Mouse (Mus musculus): Measurements from ENCODE around the gene Kmt2d.

The Kmt2d gene

DNA sequence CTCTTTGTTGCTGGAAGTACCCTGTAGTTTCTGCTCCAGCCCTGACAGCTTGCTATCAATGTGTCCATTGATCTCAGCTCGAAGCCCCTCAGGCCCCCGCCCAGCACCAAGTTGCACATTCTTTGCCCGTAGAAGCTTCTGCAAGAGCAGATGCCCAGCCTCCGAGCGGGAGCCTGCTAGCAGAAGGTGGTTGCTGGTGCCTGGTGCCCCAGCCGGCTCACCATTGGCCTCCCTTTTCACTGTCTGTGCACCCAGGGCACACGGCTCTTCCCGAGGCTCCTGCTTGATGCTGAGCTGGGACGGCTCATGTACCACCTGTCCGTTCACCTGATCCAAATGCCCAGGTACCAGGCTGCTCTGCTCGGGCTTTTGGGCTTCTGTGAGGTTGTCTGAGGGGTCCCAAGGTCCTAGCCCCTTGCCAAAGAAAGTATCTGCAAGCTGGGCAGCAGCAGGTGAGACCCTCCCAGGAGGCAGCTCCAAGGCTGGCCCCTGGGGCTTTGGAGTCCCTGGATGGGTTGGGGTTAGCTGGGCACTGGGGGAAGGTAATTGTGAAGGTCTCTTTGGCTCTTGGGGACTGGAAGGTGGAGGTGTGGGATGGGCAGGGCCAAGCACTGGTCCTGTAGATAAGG is 27.3 kb downstream of the Kmt2d start:
- Histone ChIP-seq H3K36me3 (ENCODE audit: insufficient read depth, low read length) (peaks cover 100% of the 10 kb centered on the region), H3K4me3 (replicated peaks; ENCODE audit: low read length) (no peak overlapping the region), H3K9me3 (ENCODE audit: low read length) (no peaks in the 10 kb centered on the region), H3K4me1 (replicated peaks; ENCODE audit: low read depth, low read length) (peaks cover 49% of the 10 kb centered on the region), H3K27me3 (ENCODE audit: insufficient read depth, low read length) (no peaks in the 10 kb centered on the region)
- TF ChIP-seq POU5F1 (IDR thresholded peaks at IDR 0.05; ENCODE audit: borderline replicate concordance, low read length) (no peak), NANOG (IDR thresholded peaks at IDR 0.05; ENCODE audit: borderline replicate concordance, low read length) (no peak), CTCF (conservative IDR thresholded peaks at IDR 0.05; ENCODE audit: low read length) (no peak)

DNA sequence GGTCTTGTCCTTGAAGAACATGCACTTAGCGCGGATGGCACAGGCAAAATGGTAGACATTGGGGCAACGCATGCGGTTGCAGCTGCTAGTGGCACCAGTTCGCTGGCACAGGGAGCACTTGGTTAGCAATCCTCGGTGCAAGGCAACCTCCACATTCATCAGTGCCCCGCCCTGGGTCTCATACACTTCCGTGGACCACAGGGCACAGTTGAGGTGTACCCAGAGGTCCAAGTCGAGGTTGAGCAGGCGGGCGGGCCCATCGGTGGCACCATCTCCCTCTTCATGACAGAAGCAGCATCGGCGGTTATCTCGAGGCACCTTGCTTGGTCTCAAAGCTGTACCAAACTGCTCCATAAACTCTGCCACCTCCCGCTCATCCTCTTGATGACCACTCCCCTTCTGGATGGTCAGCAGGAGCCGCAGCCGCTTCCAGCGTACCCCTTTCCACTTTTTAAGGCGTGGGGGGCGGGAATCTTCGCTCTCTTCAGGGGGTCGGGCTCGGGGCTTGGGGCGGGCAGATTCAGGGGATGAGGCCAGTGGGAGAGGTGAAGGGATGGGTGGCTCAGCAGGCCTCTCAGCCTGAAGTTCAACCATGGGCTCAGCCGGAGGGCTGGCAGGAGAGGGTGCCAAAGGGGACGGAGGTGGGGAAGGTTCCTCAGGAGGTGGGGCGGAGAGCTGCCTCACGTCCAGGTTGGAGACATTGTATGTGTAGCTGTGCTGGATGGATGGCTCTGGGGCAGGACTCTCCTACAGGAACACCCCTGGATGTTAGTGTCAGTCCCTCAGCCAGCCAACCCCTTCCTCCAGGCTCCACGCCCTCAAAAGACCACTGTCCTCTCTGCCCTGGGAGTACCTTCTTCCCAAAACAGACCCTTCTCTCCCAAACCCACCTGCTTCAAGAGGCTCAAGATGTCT is 31.1 kb downstream of the Kmt2d start:
- H3K36me3 ChIP-seq (ENCODE audit: insufficient read depth, low read length), result peaks cover 100% of the 10 kb centered on the region
- H3K4me1 ChIP-seq (replicated peaks; ENCODE audit: low read depth, low read length), result peaks cover 60% of the 10 kb centered on the region
- peak overlapping the region; percentile 51 for H3K4me3 ChIP-seq (replicated peaks; ENCODE audit: low read length)
- TF ChIP-seq CTCF (conservative IDR thresholded peaks at IDR 0.05; ENCODE audit: low read length), result no peak
- no peak for TF ChIP-seq POU5F1 (IDR thresholded peaks at IDR 0.05; ENCODE audit: borderline replicate concordance, low read length)
- TF ChIP-seq NANOG (IDR thresholded peaks at IDR 0.05; ENCODE audit: borderline replicate concordance, low read length), result no peak
- H3K27me3 ChIP-seq (ENCODE audit: insufficient read depth, low read length), result no peaks in the 10 kb centered on the region
- H3K9me3 ChIP-seq (ENCODE audit: low read length), result no peaks in the 10 kb centered on the region

DNA sequence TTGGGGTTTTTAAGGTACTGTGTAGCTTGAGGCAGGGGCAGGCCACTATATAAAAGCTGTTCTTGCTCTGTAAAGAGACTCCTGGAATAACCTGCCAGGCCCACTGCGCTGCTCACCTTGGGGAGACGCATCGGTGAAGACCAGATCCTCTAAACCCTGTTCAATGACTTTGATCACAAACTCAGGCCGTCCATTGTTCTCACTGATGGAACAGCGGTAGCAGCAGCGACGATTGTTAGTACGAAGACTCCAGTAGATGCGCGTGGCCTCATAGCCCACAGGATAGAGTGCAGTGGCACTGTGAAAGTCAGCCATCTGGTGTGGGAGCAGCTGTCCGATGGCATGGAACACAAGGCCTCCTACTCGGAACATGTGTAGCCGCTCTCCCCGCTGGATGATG is 31.8 kb downstream of the Kmt2d start:
- peak overlapping the region; percentile 51 for H3K4me3 ChIP-seq (replicated peaks; ENCODE audit: low read length)
- H3K4me1 ChIP-seq (replicated peaks; ENCODE audit: low read depth, low read length), result peaks cover 68% of the 10 kb centered on the region
- TF ChIP-seq CTCF (conservative IDR thresholded peaks at IDR 0.05; ENCODE audit: low read length), result no peak
- TF ChIP-seq NANOG (IDR thresholded peaks at IDR 0.05; ENCODE audit: borderline replicate concordance, low read length), result no peak
- TF ChIP-seq POU5F1 (IDR thresholded peaks at IDR 0.05; ENCODE audit: borderline replicate concordance, low read length), result no peak
- H3K27me3 ChIP-seq (ENCODE audit: insufficient read depth, low read length), result no peaks in the 10 kb centered on the region
- H3K36me3 ChIP-seq (ENCODE audit: insufficient read depth, low read length), result peaks cover 100% of the 10 kb centered on the region
- H3K9me3 ChIP-seq (ENCODE audit: low read length), result no peaks in the 10 kb centered on the region

DNA sequence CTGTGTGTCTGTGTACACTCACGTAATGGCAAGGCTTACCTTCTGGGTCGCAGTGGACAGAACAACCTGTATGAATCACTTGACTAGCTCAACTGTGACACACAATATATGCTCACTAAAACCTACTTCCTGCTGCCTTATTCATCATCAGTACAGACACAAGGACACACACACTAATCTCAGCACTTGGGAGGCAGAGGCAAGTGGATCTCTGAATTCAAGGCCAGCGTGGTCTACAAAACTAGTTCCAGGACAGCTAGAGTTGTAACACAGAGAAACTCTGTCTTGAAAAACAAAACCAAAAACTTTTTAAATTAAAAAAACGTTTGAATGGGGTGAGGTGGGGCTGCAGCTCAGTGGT is 33.3 kb downstream of the Kmt2d start:
- peaks cover 71% of the 10 kb centered on the region for H3K4me1 ChIP-seq (replicated peaks; ENCODE audit: low read depth, low read length)
- no peak for TF ChIP-seq CTCF (conservative IDR thresholded peaks at IDR 0.05; ENCODE audit: low read length)
- TF ChIP-seq POU5F1 (IDR thresholded peaks at IDR 0.05; ENCODE audit: borderline replicate concordance, low read length), result no peak
- no peak for TF ChIP-seq NANOG (IDR thresholded peaks at IDR 0.05; ENCODE audit: borderline replicate concordance, low read length)
- no peaks in the 10 kb centered on the region for H3K9me3 ChIP-seq (ENCODE audit: low read length)
- peaks cover 98% of the 10 kb centered on the region for H3K36me3 ChIP-seq (ENCODE audit: insufficient read depth, low read length)
- H3K27me3 ChIP-seq (ENCODE audit: insufficient read depth, low read length), result no peaks in the 10 kb centered on the region
- H3K4me3 ChIP-seq (replicated peaks; ENCODE audit: low read length), result no peak overlapping the region

DNA sequence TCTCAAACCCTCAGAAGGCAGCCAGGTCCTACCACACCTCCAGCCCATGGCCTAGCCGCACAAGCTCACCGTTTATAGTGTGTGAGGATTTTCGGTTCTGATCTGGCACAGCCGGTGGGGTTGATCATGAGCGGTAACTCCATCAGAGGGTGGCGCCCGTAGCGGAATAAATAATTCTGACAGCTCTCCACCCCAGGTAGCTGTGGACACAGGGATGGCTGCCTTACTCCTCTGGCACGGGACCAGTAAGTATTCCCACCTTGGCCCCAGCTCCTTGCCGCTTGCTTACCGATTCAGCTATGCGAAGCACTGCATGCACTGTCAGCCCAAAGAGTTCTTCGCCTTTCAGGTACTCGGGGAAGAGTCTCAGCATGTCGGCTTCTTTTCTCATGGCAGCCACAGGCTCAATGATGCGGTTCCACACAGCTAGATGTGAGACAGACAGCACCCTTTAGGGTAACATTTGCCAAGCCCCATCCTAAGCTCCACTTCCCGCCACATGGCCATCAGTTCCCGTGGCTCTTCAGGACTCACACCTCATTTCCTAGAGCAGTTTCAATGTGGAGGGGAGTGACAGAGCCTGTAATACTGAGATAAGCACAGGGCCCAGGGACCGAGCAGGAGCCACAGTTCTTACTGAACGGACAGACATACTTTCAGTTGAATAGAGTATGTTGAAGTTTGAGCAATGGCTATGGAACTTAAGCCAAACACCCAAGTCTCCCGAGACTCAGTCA is 33.8 kb downstream of the Kmt2d start:
- no peak for TF ChIP-seq NANOG (IDR thresholded peaks at IDR 0.05; ENCODE audit: borderline replicate concordance, low read length)
- no peak for TF ChIP-seq CTCF (conservative IDR thresholded peaks at IDR 0.05; ENCODE audit: low read length)
- no peak for TF ChIP-seq POU5F1 (IDR thresholded peaks at IDR 0.05; ENCODE audit: borderline replicate concordance, low read length)
- H3K27me3 ChIP-seq (ENCODE audit: insufficient read depth, low read length), result no peaks in the 10 kb centered on the region
- H3K36me3 ChIP-seq (ENCODE audit: insufficient read depth, low read length), result peaks cover 92% of the 10 kb centered on the region
- no peaks in the 10 kb centered on the region for H3K9me3 ChIP-seq (ENCODE audit: low read length)
- peaks cover 76% of the 10 kb centered on the region for H3K4me1 ChIP-seq (replicated peaks; ENCODE audit: low read depth, low read length)
- no peak overlapping the region for H3K4me3 ChIP-seq (replicated peaks; ENCODE audit: low read length)

DNA sequence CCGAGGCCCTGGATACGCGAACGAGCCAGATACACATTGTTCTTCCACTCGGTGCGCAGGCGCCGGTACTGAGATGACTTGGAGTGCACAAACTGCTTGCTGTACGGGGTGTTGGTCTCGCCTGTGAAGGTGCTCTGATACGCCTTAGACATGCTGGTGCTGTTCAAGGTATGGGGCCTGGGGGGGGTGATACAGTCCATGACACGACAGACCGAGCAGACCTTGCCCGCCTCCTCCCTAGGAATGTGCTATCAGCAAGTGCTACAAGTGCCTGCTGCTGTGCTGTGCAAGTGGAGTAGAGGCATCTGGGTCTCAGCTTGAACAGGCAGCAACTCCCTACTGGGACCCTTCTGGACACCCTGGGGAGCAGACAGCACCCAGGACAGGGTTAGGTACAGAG is 35.7 kb downstream of the Kmt2d start:
- H3K27me3 ChIP-seq (ENCODE audit: insufficient read depth, low read length), result no peaks in the 10 kb centered on the region
- H3K4me3 ChIP-seq (replicated peaks; ENCODE audit: low read length), result peak overlapping the region; percentile 45; the same call in 1 of the 2 replicates
- no peaks in the 10 kb centered on the region for H3K9me3 ChIP-seq (ENCODE audit: low read length)
- TF ChIP-seq CTCF (conservative IDR thresholded peaks at IDR 0.05; ENCODE audit: low read length) (no peak), POU5F1 (IDR thresholded peaks at IDR 0.05; ENCODE audit: borderline replicate concordance, low read length) (no peak), NANOG (IDR thresholded peaks at IDR 0.05; ENCODE audit: borderline replicate concordance, low read length) (no peak)
- peaks cover 73% of the 10 kb centered on the region for H3K36me3 ChIP-seq (ENCODE audit: insufficient read depth, low read length)
- H3K4me1 ChIP-seq (replicated peaks; ENCODE audit: low read depth, low read length), result peaks cover 70% of the 10 kb centered on the region

DNA sequence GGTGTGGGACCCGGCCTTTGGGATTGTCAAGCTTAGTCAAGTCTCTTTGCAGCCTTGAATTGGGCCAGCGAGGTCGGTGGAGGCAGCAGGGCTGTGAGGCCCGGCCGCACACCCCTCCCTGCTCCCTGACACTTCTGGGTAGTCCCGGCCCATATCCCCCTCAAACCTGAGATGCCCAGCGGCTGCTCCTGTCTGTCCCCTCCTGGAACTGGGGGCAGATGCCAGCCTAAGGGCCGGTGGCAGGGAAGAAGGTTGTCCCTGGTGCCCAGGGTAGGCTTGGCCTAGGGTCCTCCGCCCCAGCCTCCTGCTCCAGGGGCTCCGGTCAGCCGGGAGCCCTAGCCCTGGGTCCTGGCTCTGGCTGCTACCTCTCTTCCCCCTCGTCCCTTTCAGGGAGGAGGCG is 36.9 kb downstream of the Kmt2d start:
- H3K27me3 ChIP-seq (ENCODE audit: insufficient read depth, low read length), result no peaks in the 10 kb centered on the region
- TF ChIP-seq NANOG (IDR thresholded peaks at IDR 0.05; ENCODE audit: borderline replicate concordance, low read length), result no peak
- no peak for TF ChIP-seq CTCF (conservative IDR thresholded peaks at IDR 0.05; ENCODE audit: low read length)
- TF ChIP-seq POU5F1 (IDR thresholded peaks at IDR 0.05; ENCODE audit: borderline replicate concordance, low read length), result no peak
- H3K36me3 ChIP-seq (ENCODE audit: insufficient read depth, low read length), result peaks cover 65% of the 10 kb centered on the region
- no peaks in the 10 kb centered on the region for H3K9me3 ChIP-seq (ENCODE audit: low read length)
- H3K4me1 ChIP-seq (replicated peaks; ENCODE audit: low read depth, low read length), result peaks cover 70% of the 10 kb centered on the region
- H3K4me3 ChIP-seq (replicated peaks; ENCODE audit: low read length), result no peak overlapping the region

DNA sequence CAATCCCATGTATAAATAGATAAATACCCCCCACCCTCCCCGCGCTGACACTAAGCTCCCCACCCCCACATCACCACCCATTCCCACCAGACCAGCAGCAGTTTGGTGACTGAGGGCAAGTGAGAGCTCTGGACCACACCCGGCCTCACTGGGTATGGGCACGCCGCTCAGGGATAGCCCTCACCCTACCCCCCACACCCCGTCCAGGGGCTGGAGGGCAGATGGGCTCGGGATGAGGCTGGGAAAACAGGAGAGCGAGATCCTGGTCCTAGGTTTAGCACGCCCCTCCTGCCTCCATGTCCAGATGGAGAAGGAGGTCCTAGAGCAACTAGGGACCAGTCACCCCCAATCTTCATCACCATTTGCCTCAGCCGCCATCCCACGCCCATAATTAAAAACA is 37.7 kb downstream of the Kmt2d start:
- no peaks in the 10 kb centered on the region for H3K27me3 ChIP-seq (ENCODE audit: insufficient read depth, low read length)
- TF ChIP-seq NANOG (IDR thresholded peaks at IDR 0.05; ENCODE audit: borderline replicate concordance, low read length), result no peak

More for the DNA sequence above, 37.7 kb downstream of the Kmt2d start:
- H3K9me3 ChIP-seq (ENCODE audit: low read length), result no peaks in the 10 kb centered on the region
- peaks cover 74% of the 10 kb centered on the region for H3K4me1 ChIP-seq (replicated peaks; ENCODE audit: low read depth, low read length)
- H3K36me3 ChIP-seq (ENCODE audit: insufficient read depth, low read length), result peaks cover 61% of the 10 kb centered on the region
- no peak overlapping the region for H3K4me3 ChIP-seq (replicated peaks; ENCODE audit: low read length)
